9 mouse cellular contexts compared by ENCODE assay signal in genomic region chr2:20943730-20944454, GRCm38 (mm10). TPM values are rescaled to one million over a fixed set of nuclear protein-coding genes. Genes with fewer than 3 reads are reported as not detected.
A peak's percentile ranks its signal among the peaks of the same experiment; 100 is the strongest.
DNase-seq lines count a peak whose midpoint lies in the region; ATAC-seq and TF ChIP-seq lines count a peak whose summit lies in the region.
"Had no signal": no experiment of that assay in that cellular context is flagged by ENCODE, and none has a peak within 500 bp of the region (broad histone marks: within the 10 kb centered on the region; RNA-seq: fewer than 3 reads in every experiment).

No protein-coding gene starts in this region.

- WGBS in heart, embryonic 14.5 days: 33% methylated on average over 7 of the region's 7 CpGs
- 32% methylated on average over 7 of the region's 7 CpGs for WGBS in intestine, embryonic 16.5 days
- 87% methylated on average over 7 of the region's 7 CpGs for WGBS in thymus, adult 2 months

- no peak for TF ChIP-seq POLR2A in thymus, adult 2 months (IDR thresholded peaks at IDR 0.05; ENCODE audit: control insufficient read depth, extremely low read depth, insufficient read depth, low read length, poor library complexity)

- H3K4me1 ChIP-seq in heart, embryonic 14.5 days (ENCODE audit: control insufficient read depth in 2 of 2, insufficient read depth in 2 of 2, low read length in 2 of 2): peaks cover 34 to 61% of the 10 kb centered on the region in 2 experiments
- peaks cover 40% of the 10 kb centered on the region for H3K4me1 ChIP-seq in intestine, embryonic 16.5 days (ENCODE audit: control insufficient read depth, insufficient read depth, low read length)
- no peaks in the 10 kb centered on the region for H3K4me1 ChIP-seq in thymus, adult 2 months (replicated peaks; ENCODE audit: control insufficient read depth, insufficient read depth, low read length)

- 0 out of 2 replicates have a peak overlapping the region, but pooled peaks have one; percentile 16 for H3K4me2 ChIP-seq in heart, embryonic 14.5 days (ENCODE audit: low read length)
- H3K4me2 ChIP-seq in intestine, embryonic 16.5 days (ENCODE audit: low read depth, low read length): no peak overlapping the region
- H3K4me2 ChIP-seq: limb, embryonic 12.5 days had no signal

- no peak overlapping the region for H3K4me3 ChIP-seq in heart, embryonic 14.5 days (ENCODE audit: control insufficient read depth in 1 of 2, insufficient read depth in 1 of 2, low read depth in 1 of 2, low read length in 2 of 2)
- no peak overlapping the region for H3K4me3 ChIP-seq in intestine, embryonic 16.5 days (ENCODE audit: low read length)
- H3K4me3 ChIP-seq in thymus, adult 2 months (ENCODE audit: control insufficient read depth, insufficient read depth, low read length): no peak overlapping the region
- H3K4me3 ChIP-seq: limb, embryonic 12.5 days had no signal

- no peak overlapping the region for H3K9ac ChIP-seq in heart, embryonic 14.5 days (ENCODE audit: low read length)
- H3K9ac ChIP-seq in intestine, embryonic 16.5 days (ENCODE audit: low read depth, low read length): no peak overlapping the region
- H3K9ac ChIP-seq: limb, embryonic 12.5 days had no signal

- no peak for TF ChIP-seq CTCF in thymus, adult 2 months (IDR thresholded peaks at IDR 0.05; ENCODE audit: borderline replicate concordance, control insufficient read depth, extremely low read depth, insufficient read depth, low read length, poor library complexity)

- ATAC-seq in heart, embryonic 14.5 days (ENCODE audit: insufficient number of reproducible peaks, insufficient read depth, low FRiP score, low read depth): no peak
- peak; percentile 34; the same call in 1 of the 2 replicates for ATAC-seq in intestine, embryonic 16.5 days

- no peaks in the 10 kb centered on the region for H3K9me3 ChIP-seq in heart, embryonic 14.5 days (ENCODE audit: control insufficient read depth, low read length)
- no peaks in the 10 kb centered on the region for H3K9me3 ChIP-seq in intestine, embryonic 16.5 days (ENCODE audit: control insufficient read depth, low read length)
- H3K9me3 ChIP-seq: limb, embryonic 12.5 days had no signal

- H3K36me3 ChIP-seq in heart, embryonic 14.5 days (ENCODE audit: control insufficient read depth, insufficient read depth, low read length): no peaks in the 10 kb centered on the region
- no peaks in the 10 kb centered on the region for H3K36me3 ChIP-seq in intestine, embryonic 16.5 days (ENCODE audit: control insufficient read depth, insufficient read depth, low read length)
- H3K36me3 ChIP-seq in thymus, adult 2 months (ENCODE audit: control insufficient read depth, insufficient read depth, low read length): no peaks in the 10 kb centered on the region
- H3K36me3 ChIP-seq: limb, embryonic 12.5 days had no signal

- no peak for DNase-seq in heart, adult 8-10 months (ENCODE audit: low spot score)
- peak; percentile 70 for DNase-seq in ES-CJ7 (ENCODE audit: low read depth, low spot score)
- DNase-seq in ZHBTc4 (ENCODE audit: low read depth, low spot score): peak; percentile 68
- no peak for DNase-seq in thymus, adult 2 months
- DNase-seq in urinary bladder, adult 18-20 months (ENCODE audit: low spot score in 2 of 2): no peak
- no peak for DNase-seq in layer of hippocampus, postnatal 10 days (ENCODE audit: low spot score in 2 of 2)

- no peaks in the 10 kb centered on the region for H3K27me3 ChIP-seq in heart, embryonic 14.5 days (ENCODE audit: control insufficient read depth, insufficient read depth, low read length)
- no peaks in the 10 kb centered on the region for H3K27me3 ChIP-seq in intestine, embryonic 16.5 days (replicated peaks; ENCODE audit: control insufficient read depth, insufficient read depth, low read length)
- no peaks in the 10 kb centered on the region for H3K27me3 ChIP-seq in thymus, adult 2 months (ENCODE audit: control insufficient read depth, insufficient read depth, low read length)
- H3K27me3 ChIP-seq: limb, embryonic 12.5 days had no signal

- H3K27ac ChIP-seq in heart, embryonic 14.5 days (replicated peaks in 1 of 2; ENCODE audit: control insufficient read depth in 1 of 2, insufficient read depth in 1 of 2, low read depth in 2 of 2, low read length in 2 of 2): peak overlapping the region in 1 of 2 experiments; percentile 48; a peak in 2 of 4 replicates
- H3K27ac ChIP-seq in intestine, embryonic 16.5 days (ENCODE audit: low read length): no peak overlapping the region
- H3K27ac ChIP-seq in thymus, adult 2 months (ENCODE audit: control insufficient read depth, insufficient read depth, low read length): no peak overlapping the region
- H3K27ac ChIP-seq: limb, embryonic 12.5 days had no signal

RNA-seq across cellular contexts. Expression of gene Arhgap21, which starts 24.8 kb away (rescaled TPM):
- polyA plus RNA-seq in heart, embryonic 14.5 days (2014; fragmentation: Nextera tagmentation; extraction: Ambion mirVana): 27.4 and 28.0 TPM in 2 replicates
- total RNA-seq in heart, adult 8-10 months (2022): 10 to 100 TPM; 77.8 to 86.8 (median 81.9) TPM
- polyA plus RNA-seq in intestine, embryonic 16.5 days (2015; fragmentation: Nextera tagmentation; extraction: Ambion mirVana): 7.4 and 7.7 TPM in 2 replicates
- polyA plus RNA-seq in thymus, adult 2 months (2012; rRNA removed): 4.8 and 5.3 TPM in 2 replicates
- 100 to 1,000 TPM; 305 to 313 TPM for total RNA-seq in layer of hippocampus, postnatal 10 days (2021)

Comparison
In these comparisons a context has a peak if more than half of its experiments do, and no peak if none do; other contexts are left out.
1. DNase-seq: peak in ES-CJ7 (single experiment) and ZHBTc4 (single experiment); none in heart, adult 8-10 months (single experiment), thymus, adult 2 months (single experiment), urinary bladder, adult 18-20 months (0 of 2) and layer of hippocampus, postnatal 10 days (0 of 2).